Mouse (Mus musculus): Measurements from ENCODE around the gene Litaf.
"Not testable (repeated sequence)": the region's sequence is repeated elsewhere in the genome, so short reads cannot be mapped to it uniquely, and the experiment has no call there.

The Litaf gene

GRCm38 (mm10) chr16:11023618-11024017, 42.3 kb downstream of the Litaf start:
- ATAC-seq (ENCODE audit: low TSS enrichment), result no peak

GRCm38 (mm10) chr16:11022113-11022489, 43.9 kb downstream of the Litaf start:
- ATAC-seq (ENCODE audit: low TSS enrichment), result peak; percentile 11; the same call in 1 of the 2 replicates

GRCm38 (mm10) chr16:11021403-11022112, 44.4 kb downstream of the Litaf start:
- peak; percentile 69 for ATAC-seq (ENCODE audit: low TSS enrichment)

GRCm38 (mm10) chr16:11017807-11018595, 48.0 kb downstream of the Litaf start:
- ATAC-seq (ENCODE audit: low TSS enrichment), result no peak

GRCm38 (mm10) chr16:11016353-11016752, 49.6 kb downstream of the Litaf start:
- no peak for ATAC-seq (ENCODE audit: low TSS enrichment)

GRCm38 (mm10) chr16:11014407-11014806, 51.5 kb downstream of the Litaf start:
- no peak for ATAC-seq (ENCODE audit: low TSS enrichment)

GRCm38 (mm10) chr16:11013464-11014147, 52.4 kb downstream of the Litaf start:
- not testable (repeated sequence) for ATAC-seq (ENCODE audit: low TSS enrichment)

- peak; percentile 64; the same call in 1 of the 2 replicates for ATAC-seq (ENCODE audit: low TSS enrichment)
Measured at GRCm38 (mm10) chr16:11012571-11013463, 53.1 kb downstream of the Litaf start.

- ATAC-seq (ENCODE audit: low TSS enrichment), result no peak
Measured at GRCm38 (mm10) chr16:11011939-11012338, 54.0 kb downstream of the Litaf start.

GRCm38 (mm10) chr16:11011206-11011605, 54.8 kb downstream of the Litaf start:
- no peak for ATAC-seq (ENCODE audit: low TSS enrichment)

- no peak for ATAC-seq (ENCODE audit: low TSS enrichment)
Measured at GRCm38 (mm10) chr16:11010270-11010669, 55.7 kb downstream of the Litaf start.

GRCm38 (mm10) chr16:11008162-11008991, 57.6 kb downstream of the Litaf start:
- 0 out of 2 replicates have a peak, but pooled peaks have one; percentile 20 for ATAC-seq (ENCODE audit: low TSS enrichment)

- no peak; the same call in 1 of the 2 replicates for ATAC-seq (ENCODE audit: low TSS enrichment)
Measured at GRCm38 (mm10) chr16:11006100-11006499, 59.9 kb downstream of the Litaf start.

GRCm38 (mm10) chr16:11001703-11002659, 64.0 kb downstream of the Litaf start:
- ATAC-seq (ENCODE audit: low TSS enrichment), result no peak

GRCm38 (mm10) chr16:10999809-11000208, 66.1 kb downstream of the Litaf start:
- ATAC-seq (ENCODE audit: low TSS enrichment), result no peak

GRCm38 (mm10) chr16:10998224-10998623, 67.7 kb downstream of the Litaf start:
- no peak for ATAC-seq (ENCODE audit: low TSS enrichment)

GRCm38 (mm10) chr16:10996576-10996975, 69.4 kb downstream of the Litaf start:
- ATAC-seq (ENCODE audit: low TSS enrichment), result no peak

- peak; percentile 74 for ATAC-seq (ENCODE audit: low TSS enrichment)
Measured at GRCm38 (mm10) chr16:10993032-10993744, 72.8 kb downstream of the Litaf start.
